Mouse (Mus musculus): ENCODE results near the gene Cnga2.
A peak's percentile ranks its signal among the peaks of the same experiment; 100 is the strongest.
"Not testable (repeated sequence)": the region's sequence is repeated elsewhere in the genome, so short reads cannot be mapped to it uniquely, and the experiment has no call there.

Cnga2 gene

GRCm38 (mm10) chrX:71991549-71991948, at the start of gene Cnga2:
Gene Cnga2, plus strand, starts transcription at chrX:71991849.
- DNase-seq (ENCODE audit: low spot score), result no peak

GRCm38 (mm10) chrX:71946631-71947030, 45.0 kb upstream of the Cnga2 start:
- DNase-seq (ENCODE audit: low spot score), result peak; percentile 9

DNA sequence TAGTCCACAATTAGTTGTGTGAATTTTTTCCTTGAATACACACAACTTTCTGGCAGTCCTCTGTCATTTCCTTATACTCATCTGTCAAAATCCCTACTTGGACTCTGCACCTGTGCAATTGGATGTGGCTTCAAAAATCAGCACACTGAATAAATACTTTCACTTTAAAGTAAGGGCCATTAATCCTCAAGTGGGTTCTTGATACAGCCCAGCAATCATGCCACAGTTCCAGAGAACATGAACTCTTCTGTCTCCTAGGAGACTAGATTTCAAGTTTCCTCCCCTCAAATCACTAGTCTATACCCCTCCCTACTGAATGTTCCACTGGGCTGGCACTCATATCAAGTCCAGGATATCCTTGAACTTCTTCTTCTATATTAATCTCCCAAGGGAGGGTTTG, 33.3 kb upstream of the Cnga2 start:
- no peak for DNase-seq (ENCODE audit: low spot score)

GRCm38 (mm10) chrX:71962073-71963051, 29.3 kb upstream of the Cnga2 start, which contains the start of gene Prrg3:
Gene Prrg3, plus strand, starts transcription at chrX:71962624.
- peak; percentile 60 for DNase-seq (ENCODE audit: low spot score)

GRCm38 (mm10) chrX:71963275-71963912, 28.3 kb upstream of the Cnga2 start:
- no peak for DNase-seq (ENCODE audit: low spot score)

GRCm38 (mm10) chrX:71968216-71968615, 23.4 kb upstream of the Cnga2 start:
- no peak for DNase-seq (ENCODE audit: low spot score)

GRCm38 (mm10) chrX:71968816-71969215, 22.8 kb upstream of the Cnga2 start:
- no peak for DNase-seq (ENCODE audit: low spot score)

GRCm38 (mm10) chrX:71971325-71971724, 20.3 kb upstream of the Cnga2 start:
- no peak for DNase-seq (ENCODE audit: low spot score)

DNA sequence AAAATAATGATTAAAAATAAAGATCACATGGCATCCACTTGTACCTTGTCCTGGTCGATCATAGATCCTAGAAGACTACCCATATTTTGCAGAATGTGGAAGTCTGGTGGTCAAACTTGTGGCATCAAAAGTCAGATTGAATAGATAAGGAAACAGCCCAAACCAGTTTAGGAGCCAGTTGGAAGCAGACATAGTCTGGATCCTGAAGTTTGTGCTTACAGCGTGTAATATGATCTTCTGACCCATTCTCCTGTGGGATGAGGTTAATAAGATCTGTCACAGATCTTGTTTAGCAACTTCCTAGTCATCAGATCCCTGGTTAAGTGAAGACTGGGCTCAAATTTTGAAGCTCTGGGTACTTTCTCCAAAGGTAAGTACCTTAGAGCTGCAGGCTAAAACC, 19.0 kb upstream of the Cnga2 start, which contains the start of gene Fate1:
TSS of gene Fate1 (plus strand) at position 301 of the 400 bp plus-strand sequence.
- no peak for DNase-seq (ENCODE audit: low spot score)

- not testable (repeated sequence) for DNase-seq (ENCODE audit: low spot score)
Measured at GRCm38 (mm10) chrX:71977681-71978080, 14.0 kb upstream of the Cnga2 start.

DNA sequence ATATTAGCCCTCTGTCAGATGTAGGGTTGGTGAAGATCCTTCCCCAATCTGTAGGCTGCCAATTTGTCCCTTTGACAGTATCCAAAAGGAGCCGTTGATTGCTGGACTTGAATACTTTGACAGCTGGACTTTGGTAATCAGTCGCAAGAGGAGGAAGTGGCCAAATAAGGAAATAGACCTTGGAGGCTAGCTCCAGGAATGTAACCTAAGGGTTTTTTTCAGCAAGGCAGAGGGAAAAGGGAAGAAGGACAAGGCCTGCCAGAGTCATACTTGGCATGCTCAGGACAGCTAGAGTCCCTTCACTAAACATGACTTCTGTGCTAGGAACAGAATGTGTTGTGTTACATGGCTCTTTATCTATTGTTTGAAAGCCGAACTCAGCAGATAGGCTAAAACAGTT, 11.2 kb upstream of the Cnga2 start:
- no peak for DNase-seq (ENCODE audit: low spot score)

DNA sequence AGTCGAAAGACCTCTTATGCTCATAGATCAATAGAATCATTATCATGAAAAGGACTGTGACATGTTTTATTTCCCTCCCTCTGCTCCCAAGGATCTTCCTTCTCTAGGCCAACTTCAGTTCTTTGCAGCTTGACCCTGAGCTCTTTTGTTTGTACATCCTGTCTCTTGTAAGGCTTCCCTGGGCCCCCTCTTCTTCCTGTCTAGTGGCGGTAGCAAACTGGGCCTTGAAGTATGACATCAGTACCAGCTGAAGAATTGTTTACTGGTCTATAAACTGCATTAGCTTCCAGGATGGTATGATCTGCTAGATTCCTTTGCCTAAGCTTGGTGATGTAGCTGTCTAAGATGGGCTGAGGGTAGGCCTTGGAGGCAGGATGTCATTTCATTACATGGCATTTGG, 10.3 kb upstream of the Cnga2 start:
- no peak for DNase-seq (ENCODE audit: low spot score)

DNA sequence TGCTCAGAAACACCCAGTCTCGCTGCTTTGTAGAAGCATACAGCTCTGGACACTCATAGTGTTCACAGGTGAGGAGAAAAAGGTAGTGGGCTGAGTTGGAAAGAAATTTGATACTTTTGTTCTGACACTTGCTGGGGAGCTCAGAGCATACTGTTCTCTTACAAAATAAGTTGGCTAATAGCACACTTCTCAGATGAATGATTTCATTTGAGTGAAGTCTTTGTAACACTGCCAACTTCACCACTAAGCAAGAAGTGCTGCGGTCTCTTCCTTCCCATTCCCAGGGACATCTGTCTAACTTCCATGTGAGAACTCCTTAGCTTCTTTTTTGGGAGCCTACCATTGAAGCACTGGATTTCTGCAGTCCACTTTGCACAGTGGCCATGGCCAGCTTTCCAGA, 8.4 kb upstream of the Cnga2 start:
- DNase-seq (ENCODE audit: low spot score), result no peak

DNA sequence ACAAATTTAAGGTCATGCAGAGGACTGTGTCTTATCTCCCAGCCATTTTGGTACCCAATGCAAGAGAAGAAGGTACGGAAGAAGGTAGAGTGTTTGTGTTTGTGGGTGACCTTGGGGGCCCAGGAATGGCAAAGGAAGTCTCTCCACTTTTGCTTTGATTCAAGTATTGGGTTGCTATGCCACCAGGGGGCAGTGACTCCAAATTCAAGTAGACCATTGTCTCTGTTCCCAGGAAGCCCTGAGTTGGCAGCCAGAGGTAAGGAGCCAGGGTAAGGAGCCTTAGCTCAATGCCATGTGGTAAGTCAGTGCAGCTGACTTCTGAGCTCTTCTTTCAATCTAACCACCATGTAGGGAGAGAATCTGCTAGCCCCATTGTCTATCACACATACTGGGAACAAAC, 7.9 kb upstream of the Cnga2 start:
- no peak for DNase-seq (ENCODE audit: low spot score)

- DNase-seq (ENCODE audit: low spot score), result no peak
Measured at GRCm38 (mm10) chrX:71995972-71996371, 4.3 kb downstream of the Cnga2 start.

- DNase-seq (ENCODE audit: low spot score), result no peak
Measured at GRCm38 (mm10) chrX:72009930-72010329, 18.3 kb downstream of the Cnga2 start.

DNA sequence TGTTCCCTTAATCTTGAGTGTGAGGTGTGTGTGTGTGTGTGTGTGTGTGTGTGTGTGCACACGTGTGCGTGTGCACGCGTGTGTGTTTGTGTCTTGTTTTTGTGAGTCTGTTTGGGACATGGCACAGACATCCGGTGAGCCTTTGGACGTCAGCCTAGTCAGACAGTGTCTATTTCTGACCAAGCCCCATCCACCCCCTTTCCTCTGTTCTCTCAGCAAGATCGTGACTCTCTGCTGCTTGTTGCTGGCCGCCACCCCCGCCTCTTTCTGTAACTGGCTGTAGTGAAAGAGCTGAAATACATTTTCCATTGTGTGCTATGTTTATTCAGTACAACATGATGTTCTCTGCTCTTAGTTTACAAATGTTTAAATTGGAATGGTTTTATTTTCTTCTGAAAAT, 20.6 kb downstream of the Cnga2 start:
- DNase-seq (ENCODE audit: low spot score), result no peak

- peak; percentile 10 for DNase-seq (ENCODE audit: low spot score)
Measured at GRCm38 (mm10) chrX:72012804-72013203, 21.2 kb downstream of the Cnga2 start.

DNA sequence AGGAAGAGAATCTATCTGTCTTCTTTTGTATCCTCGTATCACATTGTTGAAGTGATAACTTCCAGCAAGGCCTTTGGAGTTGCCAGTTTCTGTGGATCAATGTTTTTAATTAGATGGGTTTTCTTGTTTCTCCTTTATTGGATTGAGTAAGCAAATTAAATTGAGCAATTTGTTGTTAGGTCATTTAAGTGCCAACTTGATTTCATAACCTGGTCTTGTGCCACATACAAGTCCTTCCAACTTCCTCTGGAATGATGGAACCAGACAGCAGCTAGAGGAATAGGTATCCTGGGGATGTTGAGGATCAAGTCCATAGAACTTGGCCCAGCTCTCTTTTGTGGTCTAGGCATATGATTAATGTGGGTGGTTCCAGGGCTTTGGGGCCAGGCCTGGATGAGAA, 30.6 kb downstream of the Cnga2 start:
- no peak for DNase-seq (ENCODE audit: low spot score)

GRCm38 (mm10) chrX:72022750-72023398, 31.2 kb downstream of the Cnga2 start:
- no peak for DNase-seq (ENCODE audit: low spot score)

DNA sequence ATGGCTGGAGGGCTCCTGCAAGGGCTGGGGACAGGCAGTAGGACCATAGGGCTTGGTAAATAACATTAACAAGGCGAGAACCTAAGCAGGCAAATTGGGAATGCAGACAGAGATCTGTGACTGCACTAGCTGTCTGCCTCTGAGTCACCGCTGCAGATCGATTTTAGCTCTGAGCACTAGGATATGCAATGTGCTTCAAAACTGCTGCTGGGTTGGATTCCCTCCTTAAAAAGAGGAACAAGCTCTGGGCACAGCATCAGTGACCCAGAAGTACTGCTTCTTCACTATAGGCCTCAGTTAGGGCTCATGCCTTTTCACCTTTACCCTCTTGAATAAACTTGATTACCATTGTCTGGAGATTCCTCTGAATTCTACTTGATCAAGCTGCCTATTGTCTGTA, 31.9 kb downstream of the Cnga2 start:
- DNase-seq (ENCODE audit: low spot score), result no peak

- no peak for DNase-seq (ENCODE audit: low spot score)
Measured at GRCm38 (mm10) chrX:72044056-72044455, 52.4 kb downstream of the Cnga2 start.

DNA sequence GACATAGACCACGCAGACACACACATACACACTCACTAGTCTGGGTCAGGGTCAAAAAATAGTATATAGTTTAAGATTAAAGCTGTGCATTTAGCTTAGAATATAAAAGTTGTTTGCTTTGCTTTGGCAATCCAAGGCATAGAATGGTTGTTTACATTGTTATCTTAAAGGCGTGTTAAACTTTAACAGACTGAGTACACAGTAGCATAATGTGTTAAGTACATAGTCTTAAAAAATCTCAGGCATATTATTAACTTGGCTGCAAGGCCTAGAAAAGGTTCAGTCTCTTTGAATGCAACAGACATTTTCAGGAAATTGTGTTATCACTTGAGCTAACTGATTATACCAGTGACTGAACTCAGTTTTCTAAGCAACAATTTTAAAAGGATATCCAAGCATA, 56.3 kb downstream of the Cnga2 start:
- DNase-seq (ENCODE audit: low spot score), result no peak
